Mouse (Mus musculus): ENCODE results near the gene Tfpt. TPM values are rescaled to one million over a fixed set of nuclear protein-coding genes. Genes with fewer than 3 reads are reported as not detected.
"Not testable (repeated sequence)": the region's sequence is repeated elsewhere in the genome, so short reads cannot be mapped to it uniquely, and the experiment has no call there.

Tfpt gene
- polyA plus RNA-seq, 1 experiment from 2014 or later = 25.2 TPM

- WGBS = 75% methylated on average over 1 of the region's 1 CpGs
- no peaks in the 10 kb centered on the region for H3K36me3 ChIP-seq
- no peak overlapping the region for H3K4me2 ChIP-seq
- no peak overlapping the region for H3K4me3 ChIP-seq (replicated peaks)
- H3K4me1 ChIP-seq = no peaks in the 10 kb centered on the region
- no peaks in the 10 kb centered on the region for H3K27me3 ChIP-seq (replicated peaks)
- H3K9me3 ChIP-seq = no peaks in the 10 kb centered on the region
- no peak for ATAC-seq (ENCODE audit: insufficient read depth, low FRiP score, low read depth)
- H3K9ac ChIP-seq = no peak overlapping the region
- H3K27ac ChIP-seq = no peak overlapping the region
Measured at GRCm38 (mm10) chr7:3591534-3591933, 38.2 kb downstream of the Tfpt start.

- Histone ChIP-seq H3K36me3 (no peaks in the 10 kb centered on the region), H3K9ac (no peak overlapping the region), H3K4me1 (no peaks in the 10 kb centered on the region), H3K4me3 (replicated peaks) (no peak overlapping the region), H3K27me3 (replicated peaks) (no peaks in the 10 kb centered on the region), H3K27ac (no peak overlapping the region), H3K9me3 (no peaks in the 10 kb centered on the region), H3K4me2 (no peak overlapping the region)
- WGBS = 71% methylated on average over 3 of the region's 3 CpGs
- no peak for ATAC-seq (ENCODE audit: insufficient read depth, low FRiP score, low read depth)
Measured at GRCm38 (mm10) chr7:3590550-3590949, 39.2 kb downstream of the Tfpt start.

- no peak overlapping the region for H3K4me3 ChIP-seq (replicated peaks)
- H3K27ac ChIP-seq = no peak overlapping the region
- no peak overlapping the region for H3K4me2 ChIP-seq
- H3K4me1 ChIP-seq = no peaks in the 10 kb centered on the region
- no peaks in the 10 kb centered on the region for H3K36me3 ChIP-seq
- WGBS = 77% methylated on average over 1 of the region's 1 CpGs
- H3K27me3 ChIP-seq (replicated peaks) = no peaks in the 10 kb centered on the region
- ATAC-seq (ENCODE audit: insufficient read depth, low FRiP score, low read depth) = no peak
- no peaks in the 10 kb centered on the region for H3K9me3 ChIP-seq
- H3K9ac ChIP-seq = no peak overlapping the region
Measured at GRCm38 (mm10) chr7:3587292-3587691, 42.4 kb downstream of the Tfpt start.

- no peak overlapping the region for H3K4me2 ChIP-seq
- no peak overlapping the region for H3K4me3 ChIP-seq (replicated peaks)
- no peaks in the 10 kb centered on the region for H3K27me3 ChIP-seq (replicated peaks)
- no peaks in the 10 kb centered on the region for H3K36me3 ChIP-seq
- no peak for ATAC-seq (ENCODE audit: insufficient read depth, low FRiP score, low read depth)
- H3K9me3 ChIP-seq = no peaks in the 10 kb centered on the region
- H3K9ac ChIP-seq = no peak overlapping the region
- no peaks in the 10 kb centered on the region for H3K4me1 ChIP-seq
- H3K27ac ChIP-seq = no peak overlapping the region
- WGBS = 3% methylated on average over 5 of the region's 5 CpGs
Measured at GRCm38 (mm10) chr7:3586255-3586654, 43.5 kb downstream of the Tfpt start.

GRCm38 (mm10) chr7:3585763-3586162, 44.0 kb downstream of the Tfpt start:
- Histone ChIP-seq H3K9ac (no peak overlapping the region), H3K36me3 (no peaks in the 10 kb centered on the region), H3K4me2 (no peak overlapping the region), H3K9me3 (no peaks in the 10 kb centered on the region), H3K27ac (no peak overlapping the region), H3K4me3 (replicated peaks) (no peak overlapping the region), H3K27me3 (replicated peaks) (no peaks in the 10 kb centered on the region), H3K4me1 (no peaks in the 10 kb centered on the region)
- 15% methylated on average over 6 of the region's 6 CpGs for WGBS
- no peak for ATAC-seq (ENCODE audit: insufficient read depth, low FRiP score, low read depth)

GRCm38 (mm10) chr7:3580029-3580428, 49.7 kb downstream of the Tfpt start:
- H3K4me1 ChIP-seq = no peaks in the 10 kb centered on the region
- H3K9ac ChIP-seq = no peak overlapping the region
- WGBS = 54% methylated on average over 2 of the region's 2 CpGs

GRCm38 (mm10) chr7:3578952-3579546, 50.7 kb downstream of the Tfpt start:
- H3K27me3 ChIP-seq (replicated peaks) = no peaks in the 10 kb centered on the region
- H3K36me3 ChIP-seq = no peaks in the 10 kb centered on the region
- no peaks in the 10 kb centered on the region for H3K4me1 ChIP-seq
- no peak overlapping the region for H3K4me3 ChIP-seq (replicated peaks)
- no peaks in the 10 kb centered on the region for H3K9me3 ChIP-seq
- H3K9ac ChIP-seq = no peak overlapping the region
- no peak overlapping the region for H3K4me2 ChIP-seq
- whole genome bisulfite sequencing = 68% methylated on average over 6 of the region's 6 CpGs
- ATAC-seq (ENCODE audit: insufficient read depth, low FRiP score, low read depth) = no peak
- H3K27ac ChIP-seq = no peak overlapping the region

More at GRCm38 (mm10) chr7:3580029-3580428, 49.7 kb downstream of the Tfpt start:
- no peak for ATAC-seq (ENCODE audit: insufficient read depth, low FRiP score, low read depth)
- H3K9me3 ChIP-seq = no peaks in the 10 kb centered on the region
- no peaks in the 10 kb centered on the region for H3K36me3 ChIP-seq
- H3K4me2 ChIP-seq = no peak overlapping the region
- no peak overlapping the region for H3K27ac ChIP-seq
- no peaks in the 10 kb centered on the region for H3K27me3 ChIP-seq (replicated peaks)
- no peak overlapping the region for H3K4me3 ChIP-seq (replicated peaks)

- no peaks in the 10 kb centered on the region for H3K36me3 ChIP-seq
- ATAC-seq (ENCODE audit: insufficient read depth, low FRiP score, low read depth) = no peak
- H3K9me3 ChIP-seq = no peaks in the 10 kb centered on the region
- no peak overlapping the region for H3K4me3 ChIP-seq (replicated peaks)
- 72% methylated on average over 2 of the region's 2 CpGs for WGBS
- no peaks in the 10 kb centered on the region for H3K27me3 ChIP-seq (replicated peaks)
- no peak overlapping the region for H3K4me2 ChIP-seq
- no peaks in the 10 kb centered on the region for H3K4me1 ChIP-seq
- H3K9ac ChIP-seq = no peak overlapping the region
- no peak overlapping the region for H3K27ac ChIP-seq
Measured at GRCm38 (mm10) chr7:3578196-3578595, 51.5 kb downstream of the Tfpt start.

- Histone ChIP-seq H3K27ac (no peak overlapping the region), H3K4me2 (no peak overlapping the region), H3K9me3 (no peaks in the 10 kb centered on the region), H3K9ac (no peak overlapping the region), H3K4me3 (replicated peaks) (no peak overlapping the region), H3K36me3 (no peaks in the 10 kb centered on the region), H3K4me1 (no peaks in the 10 kb centered on the region), H3K27me3 (replicated peaks) (no peaks in the 10 kb centered on the region)
- 74% methylated on average over 5 of the region's 5 CpGs for WGBS
- no peak for ATAC-seq (ENCODE audit: insufficient read depth, low FRiP score, low read depth)
Measured at GRCm38 (mm10) chr7:3576354-3577124, 53.2 kb downstream of the Tfpt start.

GRCm38 (mm10) chr7:3574216-3574615, 55.5 kb downstream of the Tfpt start:
- Histone ChIP-seq H3K4me1 (no peaks in the 10 kb centered on the region), H3K27ac (no peak overlapping the region), H3K36me3 (no peaks in the 10 kb centered on the region), H3K27me3 (replicated peaks) (no peaks in the 10 kb centered on the region), H3K4me2 (no peak overlapping the region), H3K9me3 (no peaks in the 10 kb centered on the region), H3K9ac (no peak overlapping the region), H3K4me3 (replicated peaks) (no peak overlapping the region)
- ATAC-seq (ENCODE audit: insufficient read depth, low FRiP score, low read depth) = no peak
- WGBS = 40% methylated on average over 5 of the region's 5 CpGs

GRCm38 (mm10) chr7:3571847-3572246, 57.9 kb downstream of the Tfpt start:
- Histone ChIP-seq H3K9me3 (no peaks in the 10 kb centered on the region), H3K27ac (no peak overlapping the region), H3K4me2 (no peak overlapping the region), H3K36me3 (no peaks in the 10 kb centered on the region), H3K9ac (no peak overlapping the region), H3K27me3 (replicated peaks) (no peaks in the 10 kb centered on the region), H3K4me1 (no peaks in the 10 kb centered on the region), H3K4me3 (replicated peaks) (no peak overlapping the region)
- no peak for ATAC-seq (ENCODE audit: insufficient read depth, low FRiP score, low read depth)
- WGBS = 85% methylated on average over 1 of the region's 1 CpGs

GRCm38 (mm10) chr7:3570580-3570979, 59.1 kb downstream of the Tfpt start:
- not testable (repeated sequence) for H3K9ac ChIP-seq; H3K4me1 ChIP-seq; H3K9me3 ChIP-seq; H3K27ac ChIP-seq; H3K4me2 ChIP-seq; ATAC-seq (ENCODE audit: insufficient read depth, low FRiP score, low read depth); H3K36me3 ChIP-seq; H3K27me3 ChIP-seq (replicated peaks); H3K4me3 ChIP-seq (replicated peaks)
- WGBS = 88% methylated on average over 3 of the region's 3 CpGs
